Mouse (Mus musculus) stomach, postnatal 0 days (tissue): ENCODE results near the gene Olfr149.

Source experiments
- CTCF ChIP-seq: IDR thresholded peaks from 2 replicates; pipeline ENCODE4 v1.5.1; 2016; ENCODE audit warnings: antibody characterized with exemption, low read depth, mild to moderate bottlenecking, moderate library complexity
- EP300 ChIP-seq: optimal IDR thresholded peaks from 2 replicates; pipeline ENCODE3; 2016; ENCODE audit warnings: antibody characterized with exemption

- TF ChIP-seq CTCF (no peak), EP300 (no peak)
Measured at GRCm38 (mm10) chr9:39678557-39678956, 28.4 kb downstream of the Olfr149 start.
